Mouse (Mus musculus) B cell, adult 62 days (primary cell): ENCODE data around the gene Pms2. TPM values are rescaled to one million over a fixed set of nuclear protein-coding genes. Genes with fewer than 3 reads are reported as not detected.

ENCODE experiments used
- total RNA-seq: library from RNA; stranded (reverse); gene quantifications from 4 replicates; pipeline ENCODE4 v1.2.4, GENCODE M21; 2023

The Pms2 gene
- total RNA-seq = 22.7 to 28.7 TPM (median 25.5 TPM) in 4 replicates

DNA sequence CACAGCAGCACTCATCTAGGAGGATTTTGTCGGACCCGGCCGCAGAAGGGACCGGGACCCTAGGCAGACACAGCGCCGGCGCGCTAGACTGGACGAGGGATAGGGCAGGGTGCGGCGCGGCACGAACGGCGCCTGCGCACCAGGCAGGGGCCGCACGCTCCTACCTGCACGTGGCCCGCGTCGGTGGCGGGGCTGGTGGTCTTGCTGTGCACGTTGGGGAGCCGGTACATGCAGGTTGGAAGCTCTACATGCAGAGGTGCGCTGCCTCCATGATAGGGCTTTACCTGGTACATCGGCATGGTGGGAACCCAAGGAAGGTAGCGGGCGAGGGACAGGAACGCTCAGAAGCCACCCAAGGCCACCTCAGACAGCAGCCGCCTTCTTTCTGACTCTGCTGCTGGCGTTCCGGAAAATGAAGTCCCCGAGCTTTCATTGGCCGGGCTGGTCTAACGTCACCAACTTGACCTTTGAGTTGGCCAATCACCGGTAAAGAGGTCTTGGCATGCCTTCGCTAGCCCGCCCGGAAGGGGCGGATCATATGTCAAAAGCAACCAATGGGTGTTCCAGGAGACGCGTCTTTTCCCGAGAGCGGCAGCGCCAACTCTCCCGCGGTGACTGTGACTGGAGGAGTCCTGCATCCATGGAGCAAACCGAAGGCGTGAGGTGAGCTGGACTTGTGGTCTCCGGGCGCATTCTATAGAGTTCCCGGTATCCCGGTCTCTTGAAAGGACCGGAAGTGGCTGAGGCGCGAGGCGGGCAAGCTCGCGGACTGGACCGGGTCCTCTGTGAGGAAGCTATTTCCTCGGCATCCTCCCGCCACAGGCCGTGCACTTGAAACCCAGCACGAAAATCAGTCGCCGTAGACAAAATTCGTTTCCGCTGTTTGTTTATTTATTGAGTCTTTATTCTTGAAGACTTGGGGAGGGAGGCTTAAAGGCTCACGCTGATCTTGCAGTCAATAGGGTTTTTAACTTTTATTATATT is at the start of gene Pms2, which contains the start of gene Aimp2:
TSS of gene Pms2 (plus strand) at position 548 of the 984 bp plus-strand sequence.
TSS of gene Aimp2 (minus strand) at position 431 of the 984 bp plus-strand sequence.

DNA sequence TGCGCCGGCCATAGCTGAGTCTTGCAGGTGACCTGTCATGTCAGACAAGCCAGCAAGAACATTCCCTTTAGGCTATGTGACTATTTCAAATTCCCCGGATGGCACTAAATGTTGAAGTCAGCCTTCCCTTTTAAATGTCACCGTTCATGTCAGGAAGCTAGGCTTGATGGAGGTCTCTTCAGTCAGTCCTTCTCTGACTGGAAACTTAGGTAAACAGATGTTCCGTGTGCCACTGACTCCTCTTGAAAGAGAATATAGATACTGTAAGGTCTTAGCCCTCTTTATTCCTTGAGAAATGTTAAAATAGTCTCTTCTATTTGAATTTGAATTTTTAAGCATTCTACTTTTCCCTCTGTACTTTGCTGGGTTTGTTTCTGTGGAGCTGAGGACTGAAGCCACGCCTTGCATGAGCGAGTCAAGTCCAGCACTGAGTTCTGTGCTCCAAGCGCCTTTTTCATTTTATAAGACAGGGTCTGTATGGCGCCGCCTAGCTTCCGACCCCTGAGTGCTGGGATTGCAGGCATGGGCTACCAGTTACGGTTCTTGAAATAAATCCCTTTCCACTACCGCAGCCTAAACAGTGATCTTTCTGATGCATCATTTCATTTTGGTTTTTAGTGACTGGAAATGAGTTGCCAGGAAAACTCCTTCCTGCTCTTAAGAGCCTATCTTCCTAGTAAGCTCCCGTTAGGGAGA is 12.0 kb upstream of the Pms2 start, which contains the start of gene Ankrd61:
TSS of gene Ankrd61 (minus strand) at position 51 of the 696 bp plus-strand sequence.

DNA sequence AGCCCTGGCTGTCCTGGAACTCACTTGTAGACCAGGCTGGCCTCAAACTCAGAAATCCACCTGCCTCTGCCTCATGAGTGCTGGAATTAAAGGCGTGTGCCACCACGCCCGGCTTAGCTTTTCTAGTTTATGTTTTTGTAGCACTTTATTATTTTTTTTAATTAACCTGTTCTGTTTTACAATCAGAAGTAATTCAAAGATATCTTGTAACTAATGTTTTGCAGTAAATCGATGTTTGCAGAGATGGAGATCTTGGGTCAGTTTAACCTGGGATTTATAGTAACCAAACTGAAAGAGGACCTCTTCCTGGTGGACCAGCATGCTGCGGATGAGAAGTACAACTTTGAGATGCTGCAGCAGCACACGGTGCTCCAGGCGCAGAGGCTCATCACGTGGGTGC is 18.1 kb downstream of the Pms2 start, which contains the start of gene Gm42421:
TSS of gene Gm42421 (plus strand) at position 301 of the 400 bp plus-strand sequence.

DNA sequence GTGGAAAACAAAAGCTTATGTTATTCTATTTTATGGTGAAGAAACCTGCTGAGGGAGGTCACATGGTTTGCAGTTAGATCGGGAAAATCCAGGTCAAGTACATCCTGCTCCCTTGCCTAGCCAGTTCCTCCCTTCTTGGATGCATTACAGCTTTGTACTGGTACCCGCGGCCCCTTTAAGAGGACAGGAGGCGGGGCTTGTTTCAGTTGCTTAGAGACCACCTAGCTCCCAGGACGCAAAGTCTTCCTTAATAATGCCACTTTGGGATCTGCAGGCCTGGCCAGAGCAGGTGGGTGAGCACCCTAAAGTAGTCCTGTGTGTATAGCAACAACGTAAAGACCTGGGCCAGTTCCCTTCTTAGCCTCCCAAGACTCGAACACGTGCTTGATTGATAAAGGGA is 23.1 kb downstream of the Pms2 start, which contains the start of gene Rsph10b:
TSS of gene Rsph10b (plus strand) at position 205 of the 400 bp plus-strand sequence.

Other genes with a start within 250 kb of the Pms2 start
- gene Usp42, start 177.7 kb upstream of the Pms2 start, total RNA-seq = 33.6 to 36.2 TPM (median 34.8 TPM) in 4 replicates
- gene Eif2ak1, start 92.2 kb upstream of the Pms2 start, total RNA-seq = 45.2 to 49.5 TPM (median 47.6 TPM) in 4 replicates
- gene Ankrd61, start 12.3 kb upstream of the Pms2 start, total RNA-seq = 0.39 TPM in 1 of 4 replicates, not detected in the others
- gene Aimp2, start 117 bp upstream of the Pms2 start, total RNA-seq = 12.3 to 18.2 TPM (median 14.6 TPM) in 4 replicates
- 1.1 to 3.9 TPM (median 1.9 TPM) in 4 replicates for gene Gm42421, start 18.2 kb downstream of the Pms2 start, total RNA-seq
- 0.39 to 2.1 TPM (median 1.1 TPM) in 4 replicates for gene Rsph10b, start 23.1 kb downstream of the Pms2 start, total RNA-seq
- gene Ccz1, start 104.9 kb downstream of the Pms2 start, total RNA-seq = 93.6 to 109 TPM (median 103 TPM) in 4 replicates
- gene Ocm, start 116.7 kb downstream of the Pms2 start, total RNA-seq = not detected in 4 replicates
- gene Lmtk2, start 190.5 kb downstream of the Pms2 start, total RNA-seq = 54.3 to 57.5 TPM (median 56.3 TPM) in 4 replicates